Mouse (Mus musculus) CH12F3 (cell line): ENCODE results near the gene Tmem214.

Experiments
- in situ Hi-C: fragments of 300-500 bp; cut with MboI; formaldehyde crosslinking; loops from 2 replicates; pipeline ENCODE4 v1.14.3; 2020; ENCODE audit warnings: low sequenced_read_pairs

Tmem214 gene

GRCm38 (mm10) chr5:30914101-30914635, 46.4 kb downstream of the Tmem214 start:
- in situ Hi-C loops = no loop called here

- in situ Hi-C loops = no loop called here
These were observed 47.0 kb downstream of the Tmem214 start for GRCm38 (mm10) chr5:30914849-30915248.

- in situ Hi-C loops = no loop called here
These were observed 47.6 kb downstream of the Tmem214 start for GRCm38 (mm10) chr5:30915456-30915855.

GRCm38 (mm10) chr5:30915974-30916433, 48.2 kb downstream of the Tmem214 start:
- in situ Hi-C loops = no loop called here

GRCm38 (mm10) chr5:30916841-30917240, 49.0 kb downstream of the Tmem214 start:
- in situ Hi-C loops = no loop called here

- in situ Hi-C loops = no loop called here
These were observed 49.5 kb downstream of the Tmem214 start for GRCm38 (mm10) chr5:30917348-30917747.

- in situ Hi-C loops = no loop called here
These were observed 50.3 kb downstream of the Tmem214 start for GRCm38 (mm10) chr5:30917891-30918670.

- in situ Hi-C loops = no loop called here
These were observed 50.9 kb downstream of the Tmem214 start for GRCm38 (mm10) chr5:30918691-30919090.

- in situ Hi-C loops = no loop called here
These were observed 52.2 kb downstream of the Tmem214 start for GRCm38 (mm10) chr5:30919831-30920614.

GRCm38 (mm10) chr5:30920621-30921020, 52.8 kb downstream of the Tmem214 start:
- in situ Hi-C loops = no loop called here

GRCm38 (mm10) chr5:30921256-30922033, 53.6 kb downstream of the Tmem214 start, which contains the start of gene Khk:
TSS of gene Khk (plus strand) at chr5:30921431.
- in situ Hi-C loops = no loop called here

- in situ Hi-C loops = no loop called here
These were observed 54.8 kb downstream of the Tmem214 start for GRCm38 (mm10) chr5:30922581-30923041.

- in situ Hi-C loops = no loop called here
These were observed 55.3 kb downstream of the Tmem214 start for GRCm38 (mm10) chr5:30923119-30923518.

GRCm38 (mm10) chr5:30924614-30925013, 56.8 kb downstream of the Tmem214 start:
- in situ Hi-C loops = no loop called here

- in situ Hi-C loops = no loop called here
These were observed 57.4 kb downstream of the Tmem214 start for GRCm38 (mm10) chr5:30925217-30925616.

GRCm38 (mm10) chr5:30926073-30926472, 58.3 kb downstream of the Tmem214 start:
- in situ Hi-C loops = no loop called here

- in situ Hi-C loops = no loop called here
These were observed 60.2 kb downstream of the Tmem214 start for GRCm38 (mm10) chr5:30927945-30928529.
